Comparison of ENCODE assay signal across 9 mouse cellular contexts in the genomic region with DNA sequence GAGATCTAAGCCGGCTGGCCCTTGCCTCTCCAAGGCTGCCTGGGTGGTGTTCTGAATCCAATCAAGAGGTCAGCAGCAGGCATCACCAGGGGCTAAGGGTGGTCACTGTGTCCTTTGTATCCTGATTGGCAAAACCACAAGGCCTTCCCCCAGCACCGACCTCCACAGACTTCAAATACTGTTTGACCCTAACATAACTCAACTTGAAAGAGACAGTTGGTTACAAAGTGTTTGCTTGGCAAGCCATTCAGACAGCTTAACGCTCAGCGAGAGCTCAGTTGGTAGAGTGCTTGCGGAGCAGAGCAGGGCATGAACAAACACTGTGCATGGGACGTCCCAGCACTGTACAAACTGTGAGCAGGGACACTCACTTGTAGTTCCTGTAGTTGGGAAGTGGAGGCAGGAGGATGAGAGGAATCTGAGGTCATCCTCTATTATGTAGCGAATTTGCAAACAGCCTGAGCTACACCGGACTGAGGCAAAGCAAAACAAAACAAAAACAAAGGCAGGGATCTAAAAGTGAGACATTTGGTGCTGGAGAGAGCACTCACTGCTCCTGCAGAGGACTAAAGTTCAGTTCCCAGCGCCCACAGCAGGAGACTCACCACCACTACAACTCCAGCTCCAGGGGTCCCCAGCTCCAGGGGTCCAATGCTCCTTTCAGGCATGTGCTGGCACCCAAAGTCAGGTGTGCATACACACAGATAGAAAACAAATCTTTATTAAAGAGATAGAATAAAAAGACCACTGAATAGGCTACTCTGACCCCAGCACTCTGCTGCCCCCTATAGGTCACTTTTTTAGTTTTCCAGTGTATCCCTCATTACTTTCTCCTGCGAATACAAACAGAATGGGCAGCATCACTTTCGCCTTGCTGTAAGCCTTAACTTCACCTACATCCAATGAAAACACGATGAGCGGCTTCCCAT.
DNase-seq lines count a peak whose midpoint lies in the region; ATAC-seq and TF ChIP-seq lines count a peak whose summit lies in the region.
"Had no signal": no experiment of that assay in that cellular context is flagged by ENCODE, and none has a peak within 500 bp of the region (broad histone marks: within the 10 kb centered on the region; RNA-seq: fewer than 3 reads in every experiment).

No protein-coding gene starts in this region.

- H3K4me3 ChIP-seq in kidney, embryonic 15.5 days (replicated peaks): no peak overlapping the region
- H3K4me3 ChIP-seq in ES-Bruce4 (ENCODE audit: low read depth, low read length): no peak overlapping the region
- no peak overlapping the region for H3K4me3 ChIP-seq in midbrain, embryonic 13.5 days (replicated peaks)
- H3K4me3 ChIP-seq: myocyte had no signal

- TF ChIP-seq EP300 in ES-Bruce4 (IDR thresholded peaks at IDR 0.05; ENCODE audit: insufficient read depth, low read depth, low read length): no peak

- peaks cover 17% of the 10 kb centered on the region; the same call in 1 of the 2 replicates for H3K27me3 ChIP-seq in kidney, embryonic 15.5 days
- no peaks in the 10 kb centered on the region for H3K27me3 ChIP-seq in ES-Bruce4 (ENCODE audit: control insufficient read depth, insufficient read depth, low read length, poor library complexity, severe bottlenecking)
- H3K27me3 ChIP-seq in splenic B cell, adult 2 months (ENCODE audit: control insufficient read depth, insufficient read depth, low read length, poor library complexity, severe bottlenecking): no peaks in the 10 kb centered on the region
- peaks cover 11% of the 10 kb centered on the region for H3K27me3 ChIP-seq in midbrain, embryonic 13.5 days

- DNase-seq in kidney, adult 8-10 months: peak; percentile 20 to 35
- DNase-seq in adrenal gland, postnatal 14 days: peak; percentile 69
- DNase-seq in induced T-regulatory cell, adult 2 months (ENCODE audit: low read depth): peak; percentile 51
- peak; percentile 69 for DNase-seq in splenic B cell, adult 2 months (ENCODE audit: low read depth, low spot score)

- WGBS in kidney, embryonic 15.5 days: 56% methylated on average over 13 of the region's 13 CpGs
- 54% methylated on average over 13 of the region's 13 CpGs for WGBS in midbrain, embryonic 13.5 days

- H3K36me3 ChIP-seq in kidney, embryonic 15.5 days: no peaks in the 10 kb centered on the region
- H3K36me3 ChIP-seq in ES-Bruce4 (ENCODE audit: control insufficient read depth, insufficient read depth, low read length, poor library complexity, severe bottlenecking): no peaks in the 10 kb centered on the region
- no peaks in the 10 kb centered on the region for H3K36me3 ChIP-seq in splenic B cell, adult 2 months (ENCODE audit: control insufficient read depth, insufficient read depth, low read length, poor library complexity, severe bottlenecking)
- no peaks in the 10 kb centered on the region for H3K36me3 ChIP-seq in midbrain, embryonic 13.5 days

- no peak overlapping the region for H3K27ac ChIP-seq in kidney, embryonic 15.5 days
- no peak overlapping the region for H3K27ac ChIP-seq in ES-Bruce4 (ENCODE audit: insufficient read depth, low read length)
- no peak overlapping the region for H3K27ac ChIP-seq in midbrain, embryonic 13.5 days

- no peak for TF ChIP-seq POLR2A in ES-Bruce4 (IDR thresholded peaks at IDR 0.05; ENCODE audit: insufficient read depth, low read length)

- no peak overlapping the region for H3K9ac ChIP-seq in kidney, embryonic 15.5 days
- no peak overlapping the region for H3K9ac ChIP-seq in ES-Bruce4 (ENCODE audit: low read depth, poor library complexity, severe bottlenecking)
- no peak overlapping the region for H3K9ac ChIP-seq in midbrain, embryonic 13.5 days (replicated peaks)

- H3K9me3 ChIP-seq in kidney, embryonic 15.5 days (replicated peaks): no peaks in the 10 kb centered on the region
- H3K9me3 ChIP-seq in ES-Bruce4 (replicated peaks; ENCODE audit: control insufficient read depth, insufficient read depth, low read length, poor library complexity, severe bottlenecking): no peaks in the 10 kb centered on the region
- no peaks in the 10 kb centered on the region for H3K9me3 ChIP-seq in midbrain, embryonic 13.5 days

- peak; percentile 24 for TF ChIP-seq CTCF in ES-Bruce4 (IDR thresholded peaks at IDR 0.05; ENCODE audit: low read depth, low read length)

- peaks cover 35% of the 10 kb centered on the region for H3K4me1 ChIP-seq in kidney, embryonic 15.5 days
- no peaks in the 10 kb centered on the region for H3K4me1 ChIP-seq in ES-Bruce4 (ENCODE audit: control insufficient read depth, insufficient read depth, low read length)
- peaks cover 37% of the 10 kb centered on the region for H3K4me1 ChIP-seq in midbrain, embryonic 13.5 days (replicated peaks)

- no peak for ATAC-seq in kidney, embryonic 15.5 days (replicated peaks; ENCODE audit: low FRiP score)
- ATAC-seq in monocyte, adult 5-6 weeks (replicated peaks; ENCODE audit: insufficient number of reproducible peaks, low FRiP score, low TSS enrichment, poor library complexity, severe bottlenecking): no peak
- ATAC-seq in midbrain, embryonic 13.5 days: no peak

- H3K4me2 ChIP-seq in kidney, embryonic 15.5 days: no peak overlapping the region
- no peak overlapping the region for H3K4me2 ChIP-seq in midbrain, embryonic 13.5 days (replicated peaks)
